Mouse (Mus musculus): ENCODE measurements around the gene Flrt3. TPM values are rescaled to one million over a fixed set of nuclear protein-coding genes. Genes with fewer than 3 reads are reported as not detected.

Flrt3 gene
- 1 to 10 TPM in 1 of 2 experiments, under 1 TPM in 1; 0.07 to 5.0 TPM for polyA plus RNA-seq (2012; fragmentation: generic; extraction: Trizol)

GRCm38 (mm10) chr2:140670963-140671702 is at the start of gene Flrt3:
Gene Flrt3 (minus strand): TSS chr2:140671469.

All from C3H10T1/2 (cell line).